8 mouse cellular contexts compared by ENCODE assay signal in genomic region chr11:5520412-5521265, GRCm38 (mm10). TPM values are rescaled to one million over a fixed set of nuclear protein-coding genes. Genes with fewer than 3 reads are reported as not detected.
DNase-seq lines count a peak whose midpoint lies in the region; ATAC-seq and TF ChIP-seq lines count a peak whose summit lies in the region.

TSS of gene Xbp1 (plus strand) at chr11:5520659.

- WGBS in hindbrain, embryonic 14.5 days: under 1% methylated on average over 70 of the region's 72 CpGs

- DNase-seq in Patski (ENCODE audit: low read depth, low spot score): peak; percentile 70
- DNase-seq in cerebellum, postnatal 14 days: peak; percentile 99
- peak; percentile 96 to 97 for DNase-seq in frontal cortex, postnatal 25 days (ENCODE audit: low spot score in 2 of 2)
- peak; percentile 95 for DNase-seq in hindbrain, embryonic 14.5 days (ENCODE audit: low spot score)
- DNase-seq in left cerebral cortex, adult 11 months (ENCODE audit: low spot score): peak; percentile 94
- peak; percentile 98 to 99 for DNase-seq in lung, postnatal 4 days
- DNase-seq in retina, postnatal 7 days (ENCODE audit: low read depth, low spot score): peak; percentile 88
- DNase-seq in urinary bladder, adult 2 months (ENCODE audit: low spot score): peak; percentile 98

- peak within 1 kb of the TSS; percentile 99 for H3K4me3 ChIP-seq in hindbrain, embryonic 14.5 days (replicated peaks; ENCODE audit: low read length)

- peak within 1 kb of the TSS; percentile 60 for H3K4me2 ChIP-seq in hindbrain, embryonic 14.5 days (replicated peaks)

- POLR2A ChIA-PET in Patski (lab: Charles Lee): interaction anchor here (1.0 to 3.0 kb wide), 4 partner anchors 12 to 29 kb away, joined by 3 to 24 read pairs (median 4); no protein-coding TSS in a partner anchor

- in situ Hi-C loops in Patski (cut with MboI; ENCODE audit: low pct_unique_long_range_greater_than_20kb): loop anchor here (5.0 kb wide), 1 partner anchor 33 kb away; no protein-coding TSS in a partner anchor

- CTCF ChIA-PET in Patski (lab: Charles Lee): interaction anchor here (3.2 kb wide), 1 partner anchor 12 kb away, joined by 19 read pairs; no protein-coding TSS in a partner anchor

- H3K27me3 ChIP-seq in Patski: no peaks in the 10 kb centered on the region
- H3K27me3 ChIP-seq in hindbrain, embryonic 14.5 days (ENCODE audit: control insufficient read depth, insufficient read depth, low read length): no peaks in the 10 kb centered on the region

- peak within 1 kb of the TSS; percentile 92 for H3K27ac ChIP-seq in hindbrain, embryonic 14.5 days

- peaks cover 35% of the 10 kb centered on the region for H3K36me3 ChIP-seq in hindbrain, embryonic 14.5 days (replicated peaks; ENCODE audit: control insufficient read depth, insufficient read depth)

- peaks cover 20% of the 10 kb centered on the region for H3K4me1 ChIP-seq in hindbrain, embryonic 14.5 days (replicated peaks; ENCODE audit: control insufficient read depth, insufficient read depth, low read length)

- no peak for TF ChIP-seq CTCF in Patski (IDR thresholded peaks at IDR 0.05)

- peak within 1 kb of the TSS; percentile 99 for H3K9ac ChIP-seq in hindbrain, embryonic 14.5 days

- peak; percentile 87 for ATAC-seq in Patski
- ATAC-seq in hindbrain, embryonic 14.5 days (ENCODE audit: low FRiP score): peak; percentile 97

- no peaks in the 10 kb centered on the region for H3K9me3 ChIP-seq in hindbrain, embryonic 14.5 days (ENCODE audit: control insufficient read depth, low read length)

RNA-seq across cellular contexts. Expression of gene Xbp1, which starts in this region (rescaled TPM):
- 115 TPM for polyA plus RNA-seq in Patski (2021)
- polyA plus RNA-seq in hindbrain, embryonic 14.5 days (2014; fragmentation: Nextera tagmentation; extraction: Ambion mirVana): 133 and 167 TPM in 2 replicates
- 87.8 and 89.4 TPM in 2 replicates for polyA plus RNA-seq in urinary bladder, adult 2 months (2012; rRNA removed)

Comparison
In these comparisons a context has a peak if more than half of its experiments do, and no peak if none do; other contexts are left out.
1. Peak in every context shown above with its lines: DNase-seq, ATAC-seq, H3K4me3 ChIP-seq and H3K27ac ChIP-seq.